Mouse (Mus musculus) hematopoietic stem cell, adult 5-6 weeks (primary cell): Measurements from ENCODE around the gene Snx19. TPM values are rescaled to one million over a fixed set of nuclear protein-coding genes. Genes with fewer than 3 reads are reported as not detected.

Experiments used
- ATAC-seq, 2 experiments: fragments of 125-278 bp in 1 of 2; replicated peaks in 1 of 2; 2 replicates each; pipeline ENCODE4 v1.8.0; 2016 to 2017; ENCODE audit warnings: inconsistent platforms in 2 of 2, mild to moderate bottlenecking in 2 of 2, moderate number of reproducible peaks in 2 of 2, low read depth in 1 of 2, moderate TSS enrichment in 1 of 2; ENCODE audit not compliant: low FRiP score in 2 of 2, poor library complexity in 2 of 2, severe bottlenecking in 2 of 2, insufficient read depth in 1 of 2, low TSS enrichment in 1 of 2
- total RNA-seq: library from RNA; stranded (forward); fragments of 172-1452, 232-1000 nt; gene quantifications from 2 replicates; pipeline ENCODE4 v1.2.3, GENCODE M21; 2017

Gene Snx19
- total RNA-seq, result 15.5 and 19.3 TPM in 2 replicates

DNA sequence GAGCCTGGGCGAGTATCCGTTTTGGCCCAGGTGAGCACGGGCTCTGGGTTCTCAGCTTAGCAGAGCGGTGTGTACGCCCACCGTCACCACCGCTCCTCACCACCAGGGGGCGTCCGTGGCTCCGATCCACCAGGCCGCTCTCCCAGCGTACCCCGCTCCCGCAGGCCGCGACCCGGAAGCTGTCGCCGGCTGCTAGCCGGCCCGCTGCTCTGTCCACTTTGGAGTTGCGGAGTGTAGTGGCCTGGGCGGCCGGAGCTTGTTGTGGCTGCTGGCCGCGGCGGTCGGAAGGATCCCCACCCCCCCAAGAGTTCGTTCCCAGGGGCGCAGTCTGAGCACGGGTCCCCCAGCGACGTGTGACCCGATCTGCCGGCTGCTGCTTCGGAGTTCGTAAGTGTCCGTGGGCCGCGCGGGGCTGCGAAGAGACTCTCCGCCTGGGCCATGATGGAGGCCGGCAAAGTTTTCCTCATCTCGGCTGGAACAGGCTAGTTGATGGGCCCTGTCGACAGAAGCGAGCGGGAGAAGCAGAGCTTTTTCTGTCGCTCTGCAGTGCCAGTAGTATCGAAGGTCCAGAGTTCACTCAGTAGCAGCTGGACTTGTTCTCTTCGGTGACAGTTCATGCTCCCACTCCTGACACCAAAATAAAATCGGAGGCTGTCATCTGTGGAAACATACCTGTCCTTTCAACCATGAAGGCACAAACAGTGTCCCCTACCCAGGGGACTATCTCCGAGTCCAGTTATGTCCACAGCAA is at the start of gene Snx19:
Snx19 (plus strand) TSS at position 227 of the 751 bp plus-strand sequence.
- ATAC-seq, result peak; percentile 91 to 97

DNA sequence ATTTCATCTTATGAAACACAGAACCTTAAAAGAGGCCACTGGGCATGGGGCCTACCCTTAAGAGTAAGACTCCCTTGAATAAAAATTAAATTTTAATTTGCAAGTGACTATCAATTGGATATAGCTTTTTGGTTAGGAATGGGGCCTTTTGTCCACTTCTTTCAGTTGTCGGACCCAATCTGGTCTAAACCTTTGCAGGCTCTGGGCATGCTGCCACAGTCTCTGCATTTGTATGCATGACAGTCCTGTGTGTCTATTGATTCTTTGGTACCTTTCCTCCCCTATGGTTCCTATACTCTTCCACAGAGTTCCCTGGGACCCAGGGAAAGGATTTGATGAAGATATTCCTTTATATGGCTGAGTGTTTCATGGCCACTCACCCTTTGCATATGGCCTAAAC is 26.1 kb upstream of the Snx19 start:
- ATAC-seq, result no peak

DNA sequence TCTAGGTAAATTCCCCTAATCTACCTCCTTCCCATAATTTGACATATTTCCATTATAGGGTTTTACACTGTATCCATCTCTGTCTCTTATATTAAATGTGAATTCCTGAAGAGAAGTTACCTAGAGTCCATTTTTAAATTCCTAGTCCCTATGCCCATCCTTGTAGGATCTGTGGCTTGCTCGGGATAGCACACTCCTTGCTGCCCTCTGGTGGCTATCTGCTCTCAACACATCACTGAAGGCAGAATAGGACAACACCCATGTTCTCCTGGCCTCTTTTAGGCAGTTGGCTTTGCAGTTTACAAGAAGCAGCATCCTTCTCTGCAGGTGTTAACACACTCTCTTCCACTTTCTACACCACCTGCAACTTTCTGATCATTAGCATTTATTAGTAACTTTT is 4.0 kb upstream of the Snx19 start:
- ATAC-seq, result peak; percentile 39 to 44; a peak in 1 of 4 replicates

DNA sequence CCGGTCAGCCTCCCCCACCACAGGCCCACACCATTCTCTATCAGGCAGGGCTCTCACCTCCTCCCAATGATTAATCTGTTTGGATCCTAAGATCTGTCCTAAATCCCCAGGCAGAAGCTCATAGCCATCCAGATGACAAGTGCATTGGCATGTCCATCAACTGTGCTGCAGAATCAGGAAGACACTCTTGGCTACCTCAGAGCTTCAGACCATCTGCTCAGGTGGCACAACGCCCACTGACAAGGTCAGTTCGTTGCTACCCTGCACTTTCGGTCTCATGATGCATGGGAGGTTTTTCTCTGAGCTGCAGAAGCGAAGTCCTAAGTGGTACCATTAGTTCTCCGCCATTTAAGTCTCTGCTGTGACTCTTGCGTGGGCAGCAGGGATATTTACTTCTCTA is 1.7 kb upstream of the Snx19 start:
- no peak for ATAC-seq

- no peak for ATAC-seq
These were observed 1.3 kb downstream of the Snx19 start for GRCm38 (mm10) chr9:30428231-30428630.

GRCm38 (mm10) chr9:30430447-30430846 is 3.5 kb downstream of the Snx19 start:
- ATAC-seq, result no peak

GRCm38 (mm10) chr9:30431909-30432308 is 5.0 kb downstream of the Snx19 start:
- no peak for ATAC-seq

GRCm38 (mm10) chr9:30433914-30434313 is 7.0 kb downstream of the Snx19 start:
- no peak for ATAC-seq

- no peak for ATAC-seq
These were observed 9.1 kb downstream of the Snx19 start for GRCm38 (mm10) chr9:30435902-30436585.

- peak; percentile 59 to 69 for ATAC-seq
These were observed 11.6 kb downstream of the Snx19 start for GRCm38 (mm10) chr9:30438505-30438904.

DNA sequence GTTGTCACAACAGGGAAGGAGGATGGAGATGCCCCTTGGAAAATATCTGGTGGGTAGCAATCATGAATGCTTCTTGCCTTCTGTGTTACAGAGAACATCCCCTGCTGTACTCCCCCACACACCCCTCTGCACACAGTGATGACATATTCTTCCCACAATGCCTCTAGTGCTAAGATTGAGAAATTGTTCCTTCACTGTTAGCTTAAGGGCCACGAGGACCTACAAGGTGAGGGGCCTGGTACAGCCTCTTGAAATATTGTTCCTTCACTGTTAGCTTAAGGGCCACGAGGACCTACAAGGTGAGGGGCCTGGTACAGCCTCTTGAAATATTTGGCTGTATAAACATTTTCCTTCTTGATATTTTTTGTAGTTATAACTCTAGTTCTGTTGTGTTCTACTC is 14.9 kb downstream of the Snx19 start:
- ATAC-seq, result no peak

GRCm38 (mm10) chr9:30445232-30446085 is 18.6 kb downstream of the Snx19 start:
- no peak for ATAC-seq

- ATAC-seq, result no peak
These were observed 19.2 kb downstream of the Snx19 start for GRCm38 (mm10) chr9:30446126-30446525.

DNA sequence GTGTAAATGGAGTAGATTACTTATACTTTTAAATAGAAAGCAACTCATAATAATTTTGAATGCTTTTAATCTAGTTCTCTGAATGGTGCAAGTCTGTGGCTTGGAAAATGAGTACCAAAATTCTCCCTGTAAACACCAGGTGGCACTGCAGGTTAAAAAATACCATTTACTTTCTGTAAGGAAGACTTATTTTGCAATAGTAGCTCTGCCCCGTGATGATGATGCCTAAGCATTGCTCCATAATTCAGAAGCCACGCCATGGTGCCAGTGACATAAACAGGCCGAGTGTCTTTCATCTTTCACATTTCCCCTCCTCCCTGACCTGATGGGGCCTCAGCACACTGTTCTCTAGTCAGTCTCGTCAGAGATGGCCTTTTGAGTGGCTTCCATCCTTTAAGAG is 21.6 kb downstream of the Snx19 start:
- peak; percentile 61 to 76; a peak in 2 of 4 replicates for ATAC-seq

GRCm38 (mm10) chr9:30449862-30450261 is 23.0 kb downstream of the Snx19 start:
- ATAC-seq, result no peak

DNA sequence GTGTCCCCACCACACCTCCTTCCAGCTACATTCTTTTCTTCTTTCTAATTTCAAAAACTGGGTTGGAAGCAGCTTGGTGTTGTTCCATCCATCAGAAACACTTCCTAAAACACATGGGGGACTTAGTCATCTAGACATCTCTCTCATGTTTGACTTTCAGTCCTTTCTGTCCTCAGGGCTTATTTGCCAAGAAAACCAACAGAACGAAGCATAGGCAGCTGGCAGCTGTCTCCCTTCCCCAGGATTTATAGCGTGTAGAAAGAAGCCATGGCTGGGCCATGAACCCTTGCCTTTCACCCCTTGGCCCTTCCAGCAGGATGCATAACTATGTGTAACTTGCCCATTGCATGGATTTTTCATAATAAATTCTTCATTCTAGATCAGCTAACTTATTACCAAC is 23.9 kb downstream of the Snx19 start:
- ATAC-seq, result no peak

DNA sequence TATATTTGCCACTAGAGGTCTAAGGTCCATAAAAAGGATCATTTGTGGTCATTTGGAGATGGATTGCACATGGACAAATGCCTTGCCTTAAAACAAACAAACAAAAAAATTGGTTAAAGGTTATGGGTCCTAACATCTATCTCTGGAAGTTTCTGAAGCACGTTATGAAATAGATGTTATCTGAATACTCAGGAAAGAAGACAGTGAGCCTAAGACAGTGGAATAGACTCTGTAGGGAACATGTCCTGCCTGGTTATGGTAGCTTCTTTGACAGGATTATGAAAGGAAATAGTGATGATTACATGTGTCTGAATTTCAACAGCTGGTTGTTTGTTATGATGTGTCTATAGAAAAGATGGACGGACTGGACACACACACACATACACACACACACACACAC is 27.6 kb downstream of the Snx19 start:
- ATAC-seq, result no peak

- ATAC-seq, result no peak
These were observed 29.3 kb downstream of the Snx19 start for GRCm38 (mm10) chr9:30456250-30456649.
